Mouse (Mus musculus) hindbrain, embryonic 12.5 days (tissue): ENCODE measurements around the gene Olfr376. TPM values are rescaled to one million over a fixed set of nuclear protein-coding genes. Genes with fewer than 3 reads are reported as not detected.

Experiments
- ATAC-seq: fragments of 200-750 bp; cut with Nextera tagmentation; 2 replicates; pipeline ENCODE4 v1.8.0; 2017; ENCODE audit warnings: moderate TSS enrichment; ENCODE audit not compliant: low FRiP score
- H3K27ac ChIP-seq: fragments of 300-500 bp; sonication (generic); 2 replicates; pipeline ENCODE4 v1.5.1; 2016; ENCODE audit warnings: mild to moderate bottlenecking
- H3K27me3 ChIP-seq: fragments of 300-500 bp; sonication (generic); 2 replicates; pipeline ENCODE4 v1.6.1; 2016; ENCODE audit warnings: mild to moderate bottlenecking
- H3K36me3 ChIP-seq: fragments of 300-500 bp; sonication (generic); 2 replicates; pipeline ENCODE4 v1.6.1; 2016; ENCODE audit warnings: mild to moderate bottlenecking
- H3K4me1 ChIP-seq: fragments of 300-500 bp; sonication (generic); 2 replicates; pipeline ENCODE4 v1.6.1; 2016
- H3K4me2 ChIP-seq: fragments of 300-500 bp; sonication (generic); replicated peaks from 2 replicates; pipeline ENCODE4 v1.6.1; 2016; ENCODE audit warnings: mild to moderate bottlenecking
- H3K4me3 ChIP-seq: fragments of 300-500 bp; sonication (generic); 2 replicates; pipeline ENCODE4 v1.5.1; 2016; ENCODE audit warnings: mild to moderate bottlenecking
- H3K9ac ChIP-seq: fragments of 300-500 bp; sonication (generic); 2 replicates; pipeline ENCODE4 v1.6.1; 2016; ENCODE audit warnings: mild to moderate bottlenecking, moderate library complexity
- H3K9me3 ChIP-seq: fragments of 300-500 bp; sonication (generic); replicated peaks from 2 replicates; pipeline ENCODE4 v1.6.1; 2016; ENCODE audit warnings: mild to moderate bottlenecking
- WGBS: fragments of 180-500 bp; shearing (Covaris S2); methylation state at CpG from one replicate; pipeline ENCODE4 v1.1.7; 2016; 5-methylcytosine and 5-hydroxymethylcytosine counted together
- polyA plus RNA-seq: library from polyadenylated mRNA; unstranded; fragments of >200 nt; fragmentation: Nextera tagmentation; extraction: Ambion mirVana; gene quantifications from 2 replicates; pipeline ENCODE4 v1.2.1, GENCODE M21; 2016

The Olfr376 gene
- not detected in 2 replicates for polyA plus RNA-seq

DNA sequence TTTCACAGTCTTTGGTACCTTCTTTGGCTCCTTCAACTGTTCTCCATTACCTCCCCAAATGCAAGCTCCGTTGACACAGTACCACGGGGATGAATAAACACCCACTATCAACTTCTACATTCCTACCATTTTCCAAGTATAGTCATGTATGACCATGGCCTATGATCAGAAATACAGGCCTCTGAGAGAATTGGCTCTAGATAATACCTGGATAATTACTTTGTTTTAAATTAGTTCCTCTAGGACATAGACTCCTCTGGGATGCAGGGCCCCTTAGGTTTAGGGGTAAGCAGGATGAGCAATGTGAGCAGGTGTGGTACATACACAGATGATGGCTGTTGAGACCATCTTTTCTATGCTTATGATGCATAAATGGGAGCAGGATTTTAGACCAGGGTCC, at the start of gene Olfr376:
TSS of gene Olfr376 (plus strand) at position 301 of the 400 bp plus-strand sequence.
- Histone ChIP-seq H3K4me3 (no peak within 1 kb of the TSS), H3K36me3 (no peaks in the 10 kb centered on the region), H3K27me3 (no peaks in the 10 kb centered on the region), H3K27ac (no peak within 1 kb of the TSS), H3K4me2 (no peak within 1 kb of the TSS), H3K4me1 (no peaks in the 10 kb centered on the region), H3K9me3 (0 out of 2 replicates have a peak, but pooled peaks cover 3% of the 10 kb centered on the region), H3K9ac (no peak within 1 kb of the TSS)
- 93% methylated on average over 2 of the region's 2 CpGs for WGBS
- no peak for ATAC-seq

DNA sequence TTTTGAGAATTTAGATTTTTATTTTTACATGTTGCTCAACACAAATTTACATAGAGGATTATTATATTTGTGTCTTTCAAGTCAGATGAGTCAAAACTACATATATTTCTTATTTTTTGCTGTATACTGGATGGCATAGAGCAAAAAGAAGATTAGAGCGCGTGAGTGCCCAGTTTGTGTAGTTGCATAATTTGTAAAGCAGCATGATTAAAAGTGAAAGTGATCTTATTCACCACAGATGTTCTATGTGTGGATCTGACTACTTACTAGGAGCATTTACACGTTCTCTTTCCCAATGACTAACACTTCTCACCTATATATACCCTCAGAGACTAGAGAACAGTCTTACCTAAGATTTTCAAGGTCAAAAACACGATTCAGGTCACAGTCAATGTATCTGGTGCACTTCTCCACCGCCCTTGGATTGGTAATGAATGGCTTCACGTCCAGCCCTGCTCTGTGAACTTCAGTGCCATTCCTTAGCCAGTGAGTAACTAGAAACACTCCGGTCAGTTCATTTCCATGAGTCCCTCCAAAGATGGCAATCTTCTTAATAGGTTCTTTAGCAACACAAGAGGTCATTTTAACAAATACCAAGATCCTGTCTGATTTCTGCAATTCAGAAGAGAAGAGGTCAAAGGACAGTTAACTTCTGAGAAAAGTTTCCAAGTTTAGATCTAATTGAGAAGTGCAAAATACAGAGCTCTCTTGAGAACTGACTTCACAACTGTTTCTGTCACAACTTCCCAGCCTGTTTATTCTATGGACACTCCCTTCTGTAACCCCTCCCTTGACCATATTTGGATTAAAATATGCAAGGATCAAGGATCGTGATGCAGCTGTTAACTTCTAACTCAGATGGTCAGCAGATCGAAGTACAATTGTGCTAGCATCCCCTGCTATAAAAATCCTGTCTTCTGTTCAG, 46.9 kb upstream of the Olfr376 start:
- no peaks in the 10 kb centered on the region for H3K36me3 ChIP-seq
- 74% methylated on average over 9 of the region's 9 CpGs for WGBS
- H3K4me1 ChIP-seq: no peaks in the 10 kb centered on the region
- ATAC-seq: no peak
- H3K27me3 ChIP-seq: no peaks in the 10 kb centered on the region
- 0 out of 2 replicates have a peak, but pooled peaks cover 2% of the 10 kb centered on the region for H3K9me3 ChIP-seq
- H3K4me2 ChIP-seq: no peak overlapping the region
- no peak overlapping the region for H3K9ac ChIP-seq
- H3K4me3 ChIP-seq: no peak overlapping the region
- no peak overlapping the region for H3K27ac ChIP-seq

DNA sequence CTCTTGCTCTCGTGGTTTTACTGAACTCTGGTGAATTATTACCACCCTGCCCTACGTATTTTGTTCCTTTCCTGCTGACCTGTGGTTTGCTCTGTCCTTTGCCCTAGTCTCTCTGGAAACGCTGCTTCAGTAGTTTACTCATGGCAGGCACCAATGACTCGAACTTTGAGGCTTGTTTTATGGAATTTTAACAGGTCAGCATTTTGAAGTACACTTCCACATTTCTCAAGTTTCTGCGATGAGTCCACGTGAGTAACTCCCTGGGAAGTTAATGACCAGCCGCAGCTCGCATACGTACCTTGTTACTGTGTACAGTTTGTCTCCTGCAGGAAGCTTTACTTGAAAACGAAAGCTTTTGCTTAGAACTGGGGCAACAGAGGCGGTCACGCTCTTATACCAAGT, 44.6 kb upstream of the Olfr376 start:
- no peak for ATAC-seq
- WGBS: 62% methylated on average over 12 of the region's 12 CpGs

DNA sequence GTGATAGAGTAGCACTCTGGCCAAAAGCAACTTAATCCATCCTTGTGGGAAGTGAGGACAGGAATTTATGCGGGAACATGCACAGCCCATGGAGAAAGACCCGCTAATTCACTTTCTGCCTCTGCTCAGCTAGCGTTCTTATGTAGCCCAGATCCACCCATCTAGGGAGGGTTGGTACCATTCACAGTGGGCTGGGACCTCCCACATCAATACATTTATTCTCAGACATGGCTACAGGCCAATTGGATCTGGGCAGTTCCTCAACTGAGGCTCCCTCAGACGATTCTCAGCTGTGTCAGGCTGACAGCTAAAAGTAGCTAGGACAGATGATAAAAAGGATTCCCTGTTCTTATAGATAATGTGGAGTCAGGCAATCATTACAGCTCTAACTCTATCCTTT, 43.7 kb upstream of the Olfr376 start:
- H3K9ac ChIP-seq: no peak overlapping the region
- no peak overlapping the region for H3K27ac ChIP-seq
- H3K4me3 ChIP-seq: no peak overlapping the region
- no peak overlapping the region for H3K4me2 ChIP-seq
- H3K9me3 ChIP-seq: 0 out of 2 replicates have a peak, but pooled peaks cover 7% of the 10 kb centered on the region
- ATAC-seq: no peak
- no peaks in the 10 kb centered on the region for H3K4me1 ChIP-seq
- 80% methylated on average over 4 of the region's 4 CpGs for WGBS
- no peaks in the 10 kb centered on the region for H3K36me3 ChIP-seq
- H3K27me3 ChIP-seq: no peaks in the 10 kb centered on the region

More for the DNA sequence above, 44.6 kb upstream of the Olfr376 start:
- Histone ChIP-seq H3K27me3 (no peaks in the 10 kb centered on the region), H3K4me1 (no peaks in the 10 kb centered on the region), H3K36me3 (no peaks in the 10 kb centered on the region), H3K9ac (no peak overlapping the region), H3K9me3 (0 out of 2 replicates have a peak, but pooled peaks cover 7% of the 10 kb centered on the region), H3K27ac (no peak overlapping the region), H3K4me3 (no peak overlapping the region), H3K4me2 (no peak overlapping the region)

DNA sequence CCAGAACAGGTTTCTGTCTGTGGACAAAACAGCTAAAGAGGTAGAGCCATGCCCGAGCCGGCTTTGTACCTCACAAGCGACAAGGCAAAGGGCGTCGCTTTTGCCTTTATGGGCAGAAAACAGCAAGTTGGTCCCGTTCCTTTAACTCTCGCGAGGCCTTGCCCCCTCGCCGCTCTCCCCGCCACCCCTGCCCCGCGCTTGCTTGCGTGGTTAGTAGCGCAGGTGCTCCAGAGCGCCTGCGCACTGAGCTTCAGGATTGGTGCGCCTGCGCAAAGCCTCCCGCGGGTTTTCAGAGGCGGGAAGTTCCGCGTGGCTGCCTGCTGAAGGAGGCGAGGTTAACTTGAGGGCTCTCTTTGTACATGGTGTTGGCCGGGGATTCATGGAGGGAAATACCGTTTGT, 41.6 kb upstream of the Olfr376 start, which contains the start of the genes Aspa, Gm49340 and Spata22:
TSS of gene Aspa (minus strand) at position 155 of the 400 bp plus-strand sequence.
TSS of gene Gm49340 (plus strand) at position 300 of the 400 bp plus-strand sequence.
TSS of gene Spata22 (plus strand) at position 300 of the 400 bp plus-strand sequence.
- no peak within 1 kb of the TSS for H3K4me2 ChIP-seq
- no peak within 1 kb of the TSS for H3K27ac ChIP-seq
- H3K27me3 ChIP-seq: no peaks in the 10 kb centered on the region
- 0 out of 2 replicates have a peak, but pooled peaks cover 7% of the 10 kb centered on the region for H3K9me3 ChIP-seq
- no peaks in the 10 kb centered on the region for H3K4me1 ChIP-seq
- no peak within 1 kb of the TSS for H3K9ac ChIP-seq
- H3K36me3 ChIP-seq: no peaks in the 10 kb centered on the region
- WGBS: 79% methylated on average over 27 of the region's 27 CpGs
- no peak for ATAC-seq
- no peak within 1 kb of the TSS for H3K4me3 ChIP-seq

DNA sequence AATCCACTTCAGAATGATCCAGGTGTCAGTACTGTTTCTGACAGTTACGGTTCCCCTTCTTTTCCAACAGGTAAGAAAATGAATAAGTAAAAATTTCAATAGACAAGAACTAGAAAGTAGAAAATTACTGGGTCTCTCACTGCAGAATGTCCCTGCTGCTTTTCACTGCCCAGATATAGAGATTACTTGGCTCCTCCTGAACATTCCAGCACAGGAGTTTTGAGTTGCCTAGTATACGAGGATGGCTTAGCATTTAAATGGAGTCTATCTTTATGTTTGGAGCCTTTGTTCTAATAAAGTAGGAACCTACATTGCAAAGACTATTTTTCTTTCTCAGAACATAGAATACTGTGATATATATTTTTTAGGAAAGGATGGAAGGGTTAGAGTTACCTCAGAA, 37.7 kb upstream of the Olfr376 start:
- H3K27ac ChIP-seq: no peak overlapping the region
- 79% methylated on average over 2 of the region's 2 CpGs for WGBS

DNA sequence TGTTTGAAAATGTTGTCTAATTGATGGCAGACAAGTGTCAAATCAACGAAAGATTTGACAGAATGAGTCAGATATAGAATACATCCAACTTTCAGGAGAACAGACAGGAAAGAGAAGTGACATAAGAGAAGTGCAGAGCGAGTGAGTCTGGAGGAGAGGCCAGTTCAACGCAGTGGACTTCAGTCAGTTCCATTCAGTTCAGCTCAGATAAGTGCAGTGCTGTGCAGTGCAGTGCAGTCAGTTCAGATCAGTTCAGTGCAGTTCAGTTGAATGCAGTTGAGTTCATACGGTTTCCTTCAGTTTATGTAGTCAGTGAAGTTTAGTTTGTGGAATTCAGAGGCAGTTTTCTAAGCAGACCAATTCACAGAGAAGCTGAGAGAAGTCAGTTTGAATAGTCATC, 34.1 kb upstream of the Olfr376 start:
- WGBS: 84% methylated on average over 4 of the region's 4 CpGs

More for the DNA sequence above, 37.7 kb upstream of the Olfr376 start:
- H3K4me1 ChIP-seq: no peaks in the 10 kb centered on the region
- H3K9ac ChIP-seq: no peak overlapping the region
- H3K9me3 ChIP-seq: 0 out of 2 replicates have a peak, but pooled peaks cover 7% of the 10 kb centered on the region
- no peak overlapping the region for H3K4me2 ChIP-seq
- no peak overlapping the region for H3K4me3 ChIP-seq
- H3K36me3 ChIP-seq: no peaks in the 10 kb centered on the region
- ATAC-seq: no peak
- no peaks in the 10 kb centered on the region for H3K27me3 ChIP-seq

DNA sequence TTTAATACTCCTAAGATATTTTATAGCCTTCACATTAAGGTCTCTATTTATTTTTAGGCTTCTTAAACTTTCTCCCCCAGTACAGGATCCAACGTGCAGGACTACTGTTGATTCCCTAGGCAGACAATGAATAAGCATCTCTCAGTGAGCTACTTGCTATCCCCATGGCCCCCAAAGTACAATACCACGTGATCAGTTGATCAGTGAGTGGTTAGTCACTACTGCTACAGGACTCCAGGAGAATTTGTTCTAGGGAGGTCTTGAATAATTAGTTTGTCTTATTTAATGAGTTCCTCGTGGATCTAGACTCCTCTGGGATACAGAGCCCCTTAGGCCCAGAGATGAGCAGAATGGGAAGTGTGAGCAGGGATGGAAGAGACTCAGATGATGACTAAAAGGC, 20.6 kb upstream of the Olfr376 start, which contains the start of gene Olfr20:
TSS of gene Olfr20 (plus strand) at position 301 of the 400 bp plus-strand sequence.
- no peak for ATAC-seq
- 50% methylated on average over 3 of the region's 3 CpGs for WGBS

More for the DNA sequence above, 34.1 kb upstream of the Olfr376 start:
- Histone ChIP-seq H3K4me2 (no peak overlapping the region), H3K4me1 (no peaks in the 10 kb centered on the region), H3K27me3 (no peaks in the 10 kb centered on the region), H3K9me3 (no peaks in the 10 kb centered on the region), H3K27ac (no peak overlapping the region), H3K9ac (no peak overlapping the region), H3K4me3 (no peak overlapping the region), H3K36me3 (no peaks in the 10 kb centered on the region)
- no peak for ATAC-seq

DNA sequence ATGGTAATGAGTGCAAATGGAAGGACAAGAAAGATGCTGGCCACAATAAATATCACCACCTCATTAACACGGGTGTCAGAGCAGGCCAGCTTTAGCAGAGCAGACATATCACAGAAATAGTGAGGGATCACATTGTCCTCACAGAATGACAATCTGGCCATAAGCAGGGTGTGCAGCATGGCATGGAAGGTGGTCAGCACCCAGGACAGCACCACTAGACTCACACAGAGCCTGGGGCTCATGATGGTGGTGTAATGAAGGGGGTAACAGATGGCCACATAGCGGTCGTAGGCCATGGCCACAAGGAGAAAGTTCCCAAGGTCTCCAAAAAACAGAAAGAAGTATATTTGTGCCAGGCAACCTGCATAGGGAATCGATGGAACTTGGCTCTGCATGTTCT, 24.3 kb downstream of the Olfr376 start:
- H3K9ac ChIP-seq: no peak overlapping the region
- 75% methylated on average over 4 of the region's 4 CpGs for WGBS
- H3K36me3 ChIP-seq: no peaks in the 10 kb centered on the region
- no peak overlapping the region for H3K27ac ChIP-seq
- no peak overlapping the region for H3K4me2 ChIP-seq
- H3K4me1 ChIP-seq: no peaks in the 10 kb centered on the region
- no peak overlapping the region for H3K4me3 ChIP-seq
- H3K27me3 ChIP-seq: no peaks in the 10 kb centered on the region
- no peak for ATAC-seq
- H3K9me3 ChIP-seq: peaks cover 4% of the 10 kb centered on the region

More for the DNA sequence above, 20.6 kb upstream of the Olfr376 start, which contains the start of gene Olfr20:
- Histone ChIP-seq H3K27me3 (no peaks in the 10 kb centered on the region), H3K4me1 (no peaks in the 10 kb centered on the region), H3K9ac (no peak within 1 kb of the TSS), H3K4me2 (no peak within 1 kb of the TSS), H3K9me3 (no peaks in the 10 kb centered on the region), H3K27ac (no peak within 1 kb of the TSS), H3K36me3 (no peaks in the 10 kb centered on the region), H3K4me3 (no peak within 1 kb of the TSS)

DNA sequence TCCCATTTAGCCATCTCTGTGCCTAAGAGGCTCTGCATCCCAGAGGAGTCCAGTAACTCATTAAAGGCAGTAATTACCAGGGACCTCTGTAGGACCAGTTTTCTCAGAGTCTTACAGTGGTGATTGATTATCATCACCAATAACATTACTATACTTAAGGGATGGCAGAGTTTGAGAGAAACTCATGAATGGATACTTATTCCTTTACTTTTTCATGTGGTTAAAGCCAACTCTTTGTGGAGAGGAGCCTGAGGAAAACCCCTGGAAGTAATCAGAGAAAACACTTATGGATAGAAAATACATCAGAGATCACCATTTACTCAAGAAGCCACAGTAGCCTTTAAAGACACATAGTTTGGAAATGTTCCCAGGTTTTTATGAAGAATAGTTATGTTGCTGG, 28.5 kb downstream of the Olfr376 start, which contains the start of gene Olfr1:
TSS of gene Olfr1 (minus strand) at position 101 of the 400 bp plus-strand sequence.
- Histone ChIP-seq H3K27ac (no peak within 1 kb of the TSS), H3K36me3 (no peaks in the 10 kb centered on the region)
- no peak for ATAC-seq

More for the DNA sequence above, 28.5 kb downstream of the Olfr376 start, which contains the start of gene Olfr1:
- Histone ChIP-seq H3K4me1 (no peaks in the 10 kb centered on the region), H3K4me3 (no peak within 1 kb of the TSS), H3K9me3 (no peaks in the 10 kb centered on the region), H3K27me3 (no peaks in the 10 kb centered on the region), H3K9ac (no peak within 1 kb of the TSS), H3K4me2 (no peak within 1 kb of the TSS)
